Mouse (Mus musculus) embryonic fibroblast, embryonic 13.5 days (primary cell): ENCODE measurements around the gene Mip.

ENCODE experiments used
- CTCF ChIP-seq: IDR thresholded peaks from 2 replicates; pipeline ENCODE4 v1.5.1; 2011; ENCODE audit warnings: mild to moderate bottlenecking, control low read depth, low read length, moderate library complexity, borderline replicate concordance; ENCODE audit not compliant: insufficient read depth
- POLR2A ChIP-seq: IDR thresholded peaks from 2 replicates; pipeline ENCODE4 v1.6.1; 2011; ENCODE audit warnings: low read depth, mild to moderate bottlenecking, control low read depth, low read length, moderate library complexity

DNA sequence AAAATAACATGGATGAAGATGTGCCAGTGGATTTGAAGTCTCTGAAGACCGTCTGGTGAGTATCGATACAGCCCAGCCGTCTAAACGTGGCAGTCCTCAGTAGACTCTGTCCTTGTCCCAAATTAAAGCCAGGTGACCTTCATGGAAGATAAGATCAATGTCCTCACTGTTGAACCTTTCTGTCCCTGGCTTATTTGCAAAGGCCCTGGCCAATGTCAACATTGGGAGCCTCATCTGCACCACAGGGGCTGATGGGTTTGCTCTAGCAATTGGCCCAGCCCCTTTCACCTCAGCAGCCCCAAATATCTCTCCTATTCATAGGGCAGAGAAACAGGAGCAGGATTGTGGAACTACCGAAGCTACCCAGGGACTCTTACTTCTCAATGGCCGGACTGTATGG is 42.7 kb downstream of the Mip start, which contains the start of gene Apof:
- TF ChIP-seq CTCF (no peak), POLR2A (no peak)
